Mouse (Mus musculus): ENCODE results near the gene Spred3. TPM values are rescaled to one million over a fixed set of nuclear protein-coding genes. Genes with fewer than 3 reads are reported as not detected.

The Spred3 gene
- polyA plus RNA-seq, 1 experiment, result 0.32 TPM

DNA sequence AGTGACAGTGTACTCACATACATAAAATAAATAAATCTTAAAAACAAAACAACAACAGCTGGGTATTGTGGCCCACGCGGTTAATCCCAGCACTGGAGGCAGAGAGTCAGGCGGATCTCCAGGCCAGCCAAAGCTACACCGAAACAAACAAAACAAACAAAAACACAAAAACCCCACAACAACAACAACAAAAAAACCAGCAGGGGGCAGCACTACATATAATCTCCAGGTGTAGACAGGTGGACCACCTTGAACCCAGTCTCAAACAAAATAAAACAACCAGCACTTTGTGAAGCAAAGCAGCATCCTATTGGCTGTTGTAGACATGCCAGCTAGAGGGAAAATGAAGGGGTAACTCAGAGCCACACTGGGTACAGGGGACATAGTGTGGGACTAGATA, 7.9 kb upstream of the Spred3 start:
- no peak overlapping the region for H3K4me3 ChIP-seq (ENCODE audit: insufficient read depth, low read depth, low read length)
- no peak overlapping the region for H3K27ac ChIP-seq (replicated peaks; ENCODE audit: low read depth, low read length)
- peaks cover 4% of the 10 kb centered on the region; the same call in 1 of the 2 replicates for H3K4me1 ChIP-seq (ENCODE audit: control insufficient read depth, insufficient read depth, insufficient read length, low read length)

- Histone ChIP-seq H3K4me3 (ENCODE audit: insufficient read depth, low read depth, low read length) (no peak overlapping the region), H3K27ac (replicated peaks; ENCODE audit: low read depth, low read length) (no peak overlapping the region), H3K4me1 (ENCODE audit: control insufficient read depth, insufficient read depth, insufficient read length, low read length) (peaks cover 6% of the 10 kb centered on the region; the same call in 1 of the 2 replicates)
Measured at GRCm38 (mm10) chr7:29172390-29173016, 2.3 kb upstream of the Spred3 start.

- Histone ChIP-seq H3K4me3 (ENCODE audit: insufficient read depth, low read depth, low read length) (peak overlapping the region; percentile 72), H3K27ac (replicated peaks; ENCODE audit: low read depth, low read length) (no peak overlapping the region), H3K4me1 (ENCODE audit: control insufficient read depth, insufficient read depth, insufficient read length, low read length) (peaks cover 6% of the 10 kb centered on the region; the same call in 1 of the 2 replicates)
Measured at GRCm38 (mm10) chr7:29171562-29172097, 1.4 kb upstream of the Spred3 start.

- H3K4me3 ChIP-seq (ENCODE audit: insufficient read depth, low read depth, low read length), result peak overlapping the region; percentile 72
- no peak overlapping the region for H3K27ac ChIP-seq (replicated peaks; ENCODE audit: low read depth, low read length)
- H3K4me1 ChIP-seq (ENCODE audit: control insufficient read depth, insufficient read depth, insufficient read length, low read length), result peaks cover 6% of the 10 kb centered on the region; the same call in 1 of the 2 replicates
Measured at GRCm38 (mm10) chr7:29170755-29171561, 747 bp upstream of the Spred3 start.

GRCm38 (mm10) chr7:29169231-29170065, 763 bp downstream of the Spred3 start:
- H3K27ac ChIP-seq (replicated peaks; ENCODE audit: low read depth, low read length), result no peak overlapping the region
- peak overlapping the region; percentile 72 for H3K4me3 ChIP-seq (ENCODE audit: insufficient read depth, low read depth, low read length)
- peaks cover 6% of the 10 kb centered on the region; the same call in 1 of the 2 replicates for H3K4me1 ChIP-seq (ENCODE audit: control insufficient read depth, insufficient read depth, insufficient read length, low read length)

DNA sequence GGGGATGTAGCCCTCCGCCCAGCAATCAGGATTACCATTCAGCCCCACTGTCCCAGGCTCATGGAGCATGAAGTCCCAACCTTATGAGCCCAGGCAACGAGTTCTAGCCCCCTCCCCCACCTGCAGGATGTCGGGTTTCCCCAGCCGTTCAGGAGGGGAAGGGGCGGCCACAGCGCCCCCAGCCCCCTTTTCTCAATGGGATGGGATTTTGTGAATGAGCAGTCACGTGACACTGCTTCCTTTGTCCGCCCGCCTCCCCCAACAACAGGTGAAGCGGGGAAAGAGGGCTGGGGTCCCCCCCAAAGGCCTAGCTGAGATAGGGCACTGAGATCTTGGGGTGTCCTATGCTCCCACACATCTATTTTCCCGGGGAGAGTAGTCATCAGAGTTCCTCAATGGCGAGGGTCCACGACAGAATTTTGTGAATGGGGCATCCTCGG, 1.4 kb downstream of the Spred3 start:
- Histone ChIP-seq H3K27ac (replicated peaks; ENCODE audit: low read depth, low read length) (no peak overlapping the region), H3K4me1 (ENCODE audit: control insufficient read depth, insufficient read depth, insufficient read length, low read length) (peaks cover 6% of the 10 kb centered on the region; the same call in 1 of the 2 replicates), H3K4me3 (ENCODE audit: insufficient read depth, low read depth, low read length) (peak overlapping the region; percentile 72)

- Histone ChIP-seq H3K4me1 (ENCODE audit: control insufficient read depth, insufficient read depth, insufficient read length, low read length) (peaks cover 6% of the 10 kb centered on the region; the same call in 1 of the 2 replicates), H3K4me3 (ENCODE audit: insufficient read depth, low read depth, low read length) (no peak overlapping the region), H3K27ac (replicated peaks; ENCODE audit: low read depth, low read length) (no peak overlapping the region)
Measured at GRCm38 (mm10) chr7:29168121-29168695, 2.0 kb downstream of the Spred3 start.

DNA sequence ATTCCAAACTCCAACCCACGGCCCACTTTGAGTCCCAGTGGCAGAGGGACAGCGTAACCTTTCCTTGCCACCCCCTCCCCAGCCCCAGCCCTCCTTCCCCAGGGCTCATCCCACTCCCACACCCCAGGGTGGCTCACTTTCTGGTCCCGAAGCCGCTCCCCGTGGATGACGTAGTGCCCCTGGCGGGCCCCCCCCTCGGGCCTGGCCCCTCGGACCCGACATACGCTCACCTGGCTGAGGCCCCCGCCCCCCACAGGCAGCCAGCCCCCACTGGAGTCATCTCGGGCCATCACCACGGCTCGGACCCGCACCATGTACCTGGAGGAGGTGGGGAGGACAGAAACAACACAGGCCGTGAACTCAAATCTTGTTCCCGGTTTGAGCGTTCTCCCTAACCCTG, 2.6 kb downstream of the Spred3 start:
- Histone ChIP-seq H3K4me1 (ENCODE audit: control insufficient read depth, insufficient read depth, insufficient read length, low read length) (peaks cover 6% of the 10 kb centered on the region; the same call in 1 of the 2 replicates), H3K27ac (replicated peaks; ENCODE audit: low read depth, low read length) (no peak overlapping the region), H3K4me3 (ENCODE audit: insufficient read depth, low read depth, low read length) (no peak overlapping the region)

DNA sequence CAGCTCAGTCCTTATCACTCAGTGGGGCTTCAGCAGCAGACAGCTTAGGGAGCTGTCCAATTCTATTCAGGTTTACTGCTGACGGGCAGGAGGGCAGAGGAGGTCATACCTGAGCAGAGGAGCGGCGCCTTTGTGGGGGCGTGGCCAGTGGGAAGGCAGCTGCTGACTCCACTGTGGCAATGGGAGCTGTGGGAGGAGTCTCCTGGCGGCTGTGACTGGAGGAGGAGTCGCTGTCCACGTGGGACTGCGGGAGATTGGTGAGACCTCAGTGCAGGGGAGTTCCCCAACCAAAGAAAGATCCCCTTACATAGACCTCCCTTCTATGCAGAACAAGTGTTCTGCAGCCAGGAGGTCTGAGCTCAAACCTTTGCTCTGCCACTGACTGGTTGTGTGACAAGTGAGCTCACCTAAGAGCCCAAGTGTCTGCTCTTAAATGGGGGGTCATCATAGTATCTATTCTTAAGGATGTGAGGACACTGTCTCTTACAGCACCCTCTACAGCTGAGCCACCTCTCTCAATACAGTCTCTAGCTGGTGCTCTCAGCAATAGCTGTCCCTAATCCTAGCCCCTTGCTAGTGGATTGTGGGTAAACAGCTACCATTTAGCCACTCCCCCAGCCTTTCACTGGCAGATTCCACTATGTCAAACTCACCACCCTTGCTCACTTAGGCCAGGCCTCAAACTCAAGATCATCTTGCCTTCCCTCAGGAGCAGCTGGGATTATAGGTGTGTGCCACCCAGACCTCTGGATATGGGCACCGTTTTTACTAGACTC, 7.3 kb downstream of the Spred3 start:
- Histone ChIP-seq H3K4me3 (ENCODE audit: insufficient read depth, low read depth, low read length) (no peak overlapping the region), H3K4me1 (ENCODE audit: control insufficient read depth, insufficient read depth, insufficient read length, low read length) (no peaks in the 10 kb centered on the region), H3K27ac (replicated peaks; ENCODE audit: low read depth, low read length) (no peak overlapping the region)

GRCm38 (mm10) chr7:29162294-29162693, 7.9 kb downstream of the Spred3 start:
- Histone ChIP-seq H3K4me1 (ENCODE audit: control insufficient read depth, insufficient read depth, insufficient read length, low read length) (no peaks in the 10 kb centered on the region), H3K27ac (replicated peaks; ENCODE audit: low read depth, low read length) (no peak overlapping the region), H3K4me3 (ENCODE audit: insufficient read depth, low read depth, low read length) (no peak overlapping the region)

GRCm38 (mm10) chr7:29158264-29158663, 11.9 kb downstream of the Spred3 start:
- H3K4me1 ChIP-seq (ENCODE audit: control insufficient read depth, insufficient read depth, insufficient read length, low read length), result peaks cover 7% of the 10 kb centered on the region; the same call in 1 of the 2 replicates
- no peak overlapping the region for H3K4me3 ChIP-seq (ENCODE audit: insufficient read depth, low read depth, low read length)
- no peak overlapping the region for H3K27ac ChIP-seq (replicated peaks; ENCODE audit: low read depth, low read length)

- Histone ChIP-seq H3K27ac (replicated peaks; ENCODE audit: low read depth, low read length) (peak within 1 kb of the TSS; percentile 42; the same call in 1 of the 2 replicates), H3K4me1 (ENCODE audit: control insufficient read depth, insufficient read depth, insufficient read length, low read length) (peaks cover 7% of the 10 kb centered on the region; the same call in 1 of the 2 replicates)
Measured at GRCm38 (mm10) chr7:29155838-29156782, 14.1 kb downstream of the Spred3 start, which contains the start of gene Fam98c. Gene Fam98c, minus strand, starts transcription at chr7:29156234.

More at GRCm38 (mm10) chr7:29155838-29156782, 14.1 kb downstream of the Spred3 start, which contains the start of gene Fam98c:
- H3K4me3 ChIP-seq (ENCODE audit: insufficient read depth, low read depth, low read length), result peak within 1 kb of the TSS; percentile 79
